ENCODE assay signal across 13 mouse cellular contexts in genomic region chr9:56533916-56534315, GRCm38 (mm10).
DNase-seq lines count a peak whose midpoint lies in the region; ATAC-seq and TF ChIP-seq lines count a peak whose summit lies in the region.
"Had no signal": no experiment of that assay in that cellular context is flagged by ENCODE, and none has a peak within 500 bp of the region (broad histone marks: within the 10 kb centered on the region; RNA-seq: fewer than 3 reads in every experiment).

No protein-coding gene starts in this region.

- H3K4me3 ChIP-seq in lung, embryonic 15.5 days, result no peak overlapping the region
- no peak overlapping the region for H3K4me3 ChIP-seq in lung, adult 2 months (replicated peaks; ENCODE audit: extremely low read depth, low read depth, low read length)
- H3K4me3 ChIP-seq in small intestine, adult 2 months (ENCODE audit: low read depth, low read length), result no peak overlapping the region
- H3K4me3 ChIP-seq in forebrain, embryonic 14.5 days (ENCODE audit: low read depth, low read length), result no peak overlapping the region
- H3K4me3 ChIP-seq: limb, embryonic 15.5 days had no signal

- intact Hi-C loops in left cerebral cortex, postnatal 25 days (cut with DNase I), result no loop called here

- no peak overlapping the region for H3K9ac ChIP-seq in lung, embryonic 15.5 days
- no peak overlapping the region for H3K9ac ChIP-seq in forebrain, embryonic 14.5 days (ENCODE audit: low read length)
- H3K9ac ChIP-seq: limb, embryonic 15.5 days had no signal

- H3K36me3 ChIP-seq in lung, embryonic 15.5 days, result no peaks in the 10 kb centered on the region
- no peaks in the 10 kb centered on the region for H3K36me3 ChIP-seq in small intestine, adult 2 months (ENCODE audit: control insufficient read depth, insufficient read depth, low read length)
- H3K36me3 ChIP-seq in forebrain, embryonic 14.5 days (ENCODE audit: control insufficient read depth, insufficient read depth, low read length), result no peaks in the 10 kb centered on the region
- H3K36me3 ChIP-seq: limb, embryonic 15.5 days had no signal

- peaks cover 13% of the 10 kb centered on the region for H3K4me1 ChIP-seq in lung, embryonic 15.5 days
- no peaks in the 10 kb centered on the region for H3K4me1 ChIP-seq in lung, adult 2 months (ENCODE audit: control insufficient read depth, insufficient read depth, low read length)
- peaks cover 4% of the 10 kb centered on the region; the same call in 1 of the 2 replicates for H3K4me1 ChIP-seq in small intestine, adult 2 months (ENCODE audit: control insufficient read depth, insufficient read depth, insufficient read length, low read length)
- no peaks in the 10 kb centered on the region for H3K4me1 ChIP-seq in forebrain, embryonic 14.5 days (ENCODE audit: control insufficient read depth, insufficient read depth, low read length)

- WGBS in lung, embryonic 15.5 days, result 74% methylated on average over 9 of the region's 9 CpGs
- 40% methylated on average over 9 of the region's 9 CpGs for WGBS in lung, adult 2 months
- 60% methylated on average over 9 of the region's 9 CpGs for WGBS in small intestine, adult 2 months
- 64% methylated on average over 9 of the region's 9 CpGs for WGBS in forebrain, embryonic 14.5 days

- no peak for TF ChIP-seq CTCF in lung, adult 2 months (IDR thresholded peaks at IDR 0.05; ENCODE audit: insufficient read depth, low read length)
- no peak for TF ChIP-seq CTCF in small intestine, adult 2 months (IDR thresholded peaks at IDR 0.05; ENCODE audit: extremely low read depth, insufficient read length, insufficient replicate concordance, low read depth, low read length)

- no peak for TF ChIP-seq POLR2A in lung, adult 2 months (IDR thresholded peaks at IDR 0.05; ENCODE audit: borderline replicate concordance, extremely low read depth, low read depth, low read length)
- TF ChIP-seq POLR2A in small intestine, adult 2 months (IDR thresholded peaks at IDR 0.05; ENCODE audit: low read depth, low read length), result no peak

- H3K27ac ChIP-seq in lung, embryonic 15.5 days, result peak overlapping the region; percentile 68
- H3K27ac ChIP-seq in small intestine, adult 2 months (ENCODE audit: insufficient read depth, low read depth, low read length), result peak overlapping the region; percentile 5; the same call in 1 of the 2 replicates
- H3K27ac ChIP-seq in forebrain, embryonic 14.5 days (ENCODE audit: low read depth, low read length), result no peak overlapping the region
- H3K27ac ChIP-seq: limb, embryonic 15.5 days had no signal

- no peaks in the 10 kb centered on the region for H3K27me3 ChIP-seq in lung, embryonic 15.5 days
- H3K27me3 ChIP-seq in small intestine, adult 2 months (ENCODE audit: control insufficient read depth, insufficient read depth, low read length), result no peaks in the 10 kb centered on the region
- H3K27me3 ChIP-seq in forebrain, embryonic 14.5 days (replicated peaks; ENCODE audit: control insufficient read depth, insufficient read depth, low read length), result no peaks in the 10 kb centered on the region
- H3K27me3 ChIP-seq: Patski had no signal

- H3K4me2 ChIP-seq in lung, embryonic 15.5 days, result no peak overlapping the region
- no peak overlapping the region for H3K4me2 ChIP-seq in forebrain, embryonic 14.5 days (ENCODE audit: low read length)
- H3K4me2 ChIP-seq: limb, embryonic 15.5 days had no signal

- DNase-seq in lung, adult 2 months, result no peak
- DNase-seq in kidney, postnatal 14 days, result peak; percentile 52
- no peak for DNase-seq in forebrain, embryonic 14.5 days (ENCODE audit: low spot score)
- DNase-seq in left cerebral cortex, postnatal 25 days (ENCODE audit: low spot score in 2 of 2), result no peak
- DNase-seq: cerebellum, adult 8-10 months; gastrocnemius, postnatal 10 days; retina, postnatal 1 day; thymus, postnatal 36 days had no signal

- peak; percentile 68; the same call in 1 of the 2 replicates for ATAC-seq in lung, embryonic 15.5 days (ENCODE audit: borderline replicate concordance, extremely low read depth, low FRiP score, low TSS enrichment)
- ATAC-seq in granulocyte monocyte progenitor cell, adult 5-6 weeks (replicated peaks; ENCODE audit: poor library complexity, severe bottlenecking), result peak; percentile 66
- no peak for ATAC-seq in forebrain, embryonic 14.5 days
- ATAC-seq: Patski had no signal

- no peaks in the 10 kb centered on the region for H3K9me3 ChIP-seq in lung, embryonic 15.5 days
- H3K9me3 ChIP-seq in forebrain, embryonic 14.5 days (replicated peaks; ENCODE audit: control insufficient read depth, low read length), result no peaks in the 10 kb centered on the region
- H3K9me3 ChIP-seq: limb, embryonic 15.5 days had no signal
